Mouse (Mus musculus) adrenal gland, postnatal 10 days (tissue): Measurements from ENCODE around the gene Wdr20. TPM values are rescaled to one million over a fixed set of nuclear protein-coding genes. Genes with fewer than 3 reads are reported as not detected.

Experiments
- DNase-seq: peaks from one replicate; pipeline ENCODE4 v3.0.0; 2021; ENCODE audit warnings: mixed read lengths
- total RNA-seq, 2 experiments: library from RNA; stranded (reverse); gene quantifications; 2 replicates each; pipeline ENCODE4 v1.2.3; 2021

Wdr20 gene
- total RNA-seq, 2 experiments from 2014 or later = 37.2 to 45.6 TPM

GRCm38 (mm10) chr12:110775628-110776426 is 38.1 kb downstream of the Wdr20 start:
- no peak for DNase-seq

DNA sequence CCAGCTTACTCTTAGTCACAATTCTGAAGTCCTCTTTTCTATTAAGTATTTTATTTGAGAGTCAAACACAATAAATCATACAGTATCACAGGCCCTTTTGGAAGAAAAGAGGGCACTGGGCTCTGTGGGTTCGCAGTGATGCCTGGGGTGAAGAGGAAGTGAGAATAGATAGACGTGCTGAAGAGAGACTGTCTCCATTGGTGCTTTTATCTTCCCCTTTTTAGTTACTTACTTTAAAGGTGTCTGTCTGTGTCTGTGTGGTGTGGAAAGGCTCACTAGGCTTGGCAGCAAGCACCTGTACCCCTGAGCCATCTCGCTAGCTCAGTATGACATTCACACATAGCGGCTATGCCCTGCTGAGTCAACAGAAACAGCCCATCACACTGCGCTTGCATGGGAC is 40.1 kb downstream of the Wdr20 start:
- DNase-seq = no peak

DNA sequence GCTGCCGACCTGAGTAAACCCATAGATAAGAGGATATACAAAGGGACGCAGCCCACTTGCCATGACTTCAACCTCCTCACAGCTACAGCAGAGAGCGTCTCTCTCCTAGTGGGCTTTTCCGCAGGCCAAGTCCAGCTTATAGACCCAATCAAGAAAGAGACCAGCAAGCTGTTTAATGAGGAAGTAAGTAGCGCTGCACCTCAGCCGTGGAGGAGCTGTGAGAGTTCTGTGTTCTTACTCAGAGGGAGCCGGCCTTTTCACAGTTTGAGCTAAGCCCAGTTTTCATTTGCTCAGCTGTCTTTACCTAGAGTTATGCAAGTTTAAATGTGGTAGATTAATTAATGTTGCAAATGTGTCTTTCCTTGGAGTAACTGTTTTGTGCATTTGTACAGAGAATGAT is 41.6 kb downstream of the Wdr20 start:
- DNase-seq = no peak

DNA sequence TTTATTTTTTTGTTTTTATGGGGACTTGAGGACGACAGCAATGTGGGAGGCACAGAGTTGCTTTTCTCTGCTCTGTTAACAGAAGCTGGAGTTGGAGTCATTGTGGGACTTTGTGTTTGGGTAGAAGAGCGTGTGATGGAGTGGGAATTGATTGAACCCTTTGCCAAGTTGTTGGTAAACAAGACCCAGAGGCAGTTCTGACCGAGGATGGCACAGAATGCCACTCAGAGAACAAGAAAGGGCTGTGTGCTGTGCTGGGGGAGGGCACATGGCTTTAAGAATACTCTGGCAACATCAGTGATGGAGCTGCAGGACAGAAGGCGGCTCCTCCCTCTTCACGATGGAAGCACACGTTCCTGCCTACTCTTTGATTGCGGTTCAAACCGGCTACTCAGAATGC is 43.4 kb downstream of the Wdr20 start:
- no peak for DNase-seq

GRCm38 (mm10) chr12:110782278-110782677 is 44.5 kb downstream of the Wdr20 start:
- no peak for DNase-seq

- DNase-seq = no peak
These were observed 46.5 kb downstream of the Wdr20 start for GRCm38 (mm10) chr12:110784211-110784610.

- DNase-seq = no peak
These were observed 48.5 kb downstream of the Wdr20 start for GRCm38 (mm10) chr12:110786243-110786642.

DNA sequence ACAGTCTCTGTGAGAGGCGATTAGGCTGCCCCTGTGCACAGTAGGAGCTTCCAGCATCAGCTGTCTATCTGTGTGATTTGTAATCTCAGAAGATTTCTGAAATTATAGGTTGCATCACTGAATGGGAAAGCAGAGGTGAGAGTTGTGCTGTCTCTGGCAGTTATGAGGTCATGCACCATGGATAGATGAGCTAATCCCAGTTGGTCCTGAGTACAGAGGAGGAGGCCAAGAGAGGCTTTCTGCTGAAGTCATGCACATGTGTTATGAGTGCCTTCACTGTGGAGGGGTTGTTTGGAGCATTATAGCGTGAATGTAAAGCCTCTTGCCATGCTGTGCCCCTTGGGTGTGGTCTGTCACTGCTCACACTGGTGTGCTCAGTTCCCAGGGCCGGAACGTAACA is 52.8 kb downstream of the Wdr20 start:
- no peak for DNase-seq

- DNase-seq = no peak
These were observed 53.3 kb downstream of the Wdr20 start for GRCm38 (mm10) chr12:110791026-110791425.

DNA sequence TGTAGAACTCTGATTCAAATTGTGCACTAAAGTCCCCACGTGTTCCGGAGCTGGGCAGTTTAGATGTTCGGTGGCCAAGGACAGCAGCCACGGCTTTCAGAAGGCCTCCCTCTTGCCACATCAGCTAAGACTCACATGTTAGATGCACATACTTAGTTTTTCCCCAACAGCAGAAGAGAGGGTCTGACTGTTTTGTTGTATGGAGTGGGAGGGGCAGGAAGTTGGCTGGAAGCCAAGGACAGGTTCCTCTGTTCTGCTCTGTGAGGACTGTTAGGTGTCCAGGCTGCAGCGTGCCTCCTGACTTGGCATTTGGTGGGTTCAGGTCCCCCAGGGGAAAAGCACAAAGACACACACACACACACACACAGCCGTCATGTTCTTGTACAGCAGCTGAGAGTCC is 57.3 kb downstream of the Wdr20 start:
- DNase-seq = no peak

DNA sequence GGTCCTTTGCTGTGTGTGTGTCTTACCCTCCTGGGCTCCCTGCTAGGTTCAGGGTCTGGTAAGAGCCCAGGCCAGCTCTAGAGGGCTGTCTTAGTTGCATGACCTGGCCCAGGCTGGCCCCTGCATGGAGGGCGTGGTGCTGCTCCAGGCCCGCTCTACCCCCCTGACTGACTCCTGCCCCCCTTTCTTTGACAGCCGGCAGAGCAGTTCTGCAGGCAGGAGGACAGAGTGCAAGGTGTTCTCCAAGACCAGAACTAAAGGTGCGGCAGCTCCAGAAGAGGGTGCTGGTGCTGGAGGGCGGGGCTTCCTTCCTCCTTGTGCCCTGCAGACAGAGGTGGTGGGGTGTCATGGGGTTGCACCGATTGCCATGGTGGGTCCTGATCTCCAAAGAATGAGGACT is 59.0 kb downstream of the Wdr20 start:
- DNase-seq = no peak

DNA sequence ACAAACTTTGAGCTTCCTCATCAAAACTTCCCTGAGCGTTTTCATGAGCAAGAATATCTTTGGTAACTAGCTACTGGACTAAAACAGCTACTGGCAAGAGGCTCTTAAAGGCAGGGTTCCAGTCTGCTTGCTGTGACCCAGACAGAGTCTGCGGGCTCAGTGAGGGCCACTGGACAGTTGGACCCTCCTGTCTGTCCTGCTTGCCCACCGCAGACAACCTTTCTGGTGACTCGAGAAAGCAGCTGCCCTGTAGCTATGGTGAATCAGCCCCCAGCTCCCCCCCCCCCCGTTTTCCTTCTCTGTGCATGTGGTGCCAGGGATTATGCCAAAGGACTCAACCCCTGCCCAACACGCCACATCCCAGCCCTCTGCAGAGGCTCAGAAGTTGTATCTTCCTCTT is 59.5 kb downstream of the Wdr20 start:
- DNase-seq = no peak

DNA sequence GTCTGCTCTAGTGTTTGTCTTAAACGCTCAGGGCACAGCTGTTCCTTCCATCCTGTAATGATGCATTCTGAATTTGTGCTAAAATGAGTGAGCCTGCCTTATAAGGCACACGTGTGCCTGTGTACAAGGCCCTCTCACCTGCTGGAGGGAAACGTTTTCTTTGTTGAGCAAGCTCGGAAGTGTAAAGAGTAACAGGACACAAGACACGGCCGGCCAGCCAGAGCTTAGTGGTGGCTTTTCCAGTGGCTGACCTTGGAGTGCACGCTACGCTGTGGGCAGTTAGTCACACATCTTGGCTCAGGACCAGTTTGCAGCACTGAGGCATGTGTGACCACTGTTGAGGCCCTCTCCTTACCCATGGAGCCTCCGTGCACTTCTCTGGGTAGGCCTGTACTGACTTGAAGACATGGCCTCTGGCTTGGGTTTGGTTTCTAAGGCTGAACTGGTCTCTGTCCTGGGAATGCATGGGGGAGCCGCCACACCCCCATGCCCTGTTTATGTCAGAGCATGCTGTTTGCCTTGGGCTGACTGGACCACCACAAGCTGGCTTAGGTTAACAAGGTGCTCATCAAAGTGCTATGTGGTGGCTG is 60.2 kb downstream of the Wdr20 start:
- peak; percentile 81 for DNase-seq

DNA sequence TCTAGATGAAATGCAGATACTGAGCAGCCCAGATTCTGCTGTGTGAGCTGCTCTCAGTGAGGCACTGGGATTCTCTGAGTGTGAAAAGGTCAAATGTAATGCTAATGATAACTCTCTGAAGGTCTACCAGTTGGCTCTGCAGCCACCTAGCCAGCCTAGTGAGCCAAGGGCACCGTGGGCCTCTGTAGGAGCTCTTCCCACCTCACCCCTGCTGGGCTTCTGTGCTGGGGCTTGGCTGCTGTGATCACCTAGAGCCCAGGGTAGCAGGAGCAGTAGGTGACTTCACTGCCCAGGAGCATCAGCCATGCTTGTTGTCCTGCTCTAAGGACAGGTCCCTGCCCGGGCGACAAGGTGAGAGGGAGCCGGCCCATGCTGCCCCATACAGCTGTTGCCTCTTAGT is 61.5 kb downstream of the Wdr20 start:
- no peak for DNase-seq

- no peak for DNase-seq
These were observed 64.2 kb downstream of the Wdr20 start for GRCm38 (mm10) chr12:110801876-110802464.

DNA sequence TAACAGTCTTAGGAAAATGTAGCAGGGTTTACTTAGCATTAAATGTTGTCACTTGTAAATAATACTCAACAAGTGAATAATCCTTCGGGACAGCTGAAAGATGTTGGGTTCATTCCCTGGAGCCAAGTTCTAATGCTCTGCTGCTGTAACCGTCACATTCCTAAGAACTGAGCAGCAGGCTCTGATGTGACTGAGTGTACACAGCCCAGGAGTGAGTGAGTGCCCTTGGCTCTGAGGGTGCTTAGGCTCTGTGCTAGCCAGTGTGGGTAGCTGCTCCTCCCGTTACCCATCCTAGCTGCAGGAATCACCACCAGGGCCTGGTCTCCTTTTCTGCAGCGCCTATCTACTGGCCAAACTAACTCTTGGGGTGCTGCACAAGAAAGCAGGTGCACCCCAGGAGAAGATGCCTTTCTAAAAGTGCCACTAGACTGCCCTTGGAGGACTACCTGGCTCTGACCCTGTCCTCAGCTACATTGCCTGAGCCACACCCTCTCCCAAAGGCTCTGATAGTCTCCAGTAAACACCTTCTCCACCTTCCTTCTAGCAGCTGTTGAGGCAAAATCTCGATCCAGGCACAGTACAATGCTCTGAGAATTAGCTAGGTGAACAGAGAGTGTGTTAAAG is 65.0 kb downstream of the Wdr20 start:
- no peak for DNase-seq

- peak; percentile 74 for DNase-seq
These were observed 66.5 kb downstream of the Wdr20 start for GRCm38 (mm10) chr12:110804261-110804660.

DNA sequence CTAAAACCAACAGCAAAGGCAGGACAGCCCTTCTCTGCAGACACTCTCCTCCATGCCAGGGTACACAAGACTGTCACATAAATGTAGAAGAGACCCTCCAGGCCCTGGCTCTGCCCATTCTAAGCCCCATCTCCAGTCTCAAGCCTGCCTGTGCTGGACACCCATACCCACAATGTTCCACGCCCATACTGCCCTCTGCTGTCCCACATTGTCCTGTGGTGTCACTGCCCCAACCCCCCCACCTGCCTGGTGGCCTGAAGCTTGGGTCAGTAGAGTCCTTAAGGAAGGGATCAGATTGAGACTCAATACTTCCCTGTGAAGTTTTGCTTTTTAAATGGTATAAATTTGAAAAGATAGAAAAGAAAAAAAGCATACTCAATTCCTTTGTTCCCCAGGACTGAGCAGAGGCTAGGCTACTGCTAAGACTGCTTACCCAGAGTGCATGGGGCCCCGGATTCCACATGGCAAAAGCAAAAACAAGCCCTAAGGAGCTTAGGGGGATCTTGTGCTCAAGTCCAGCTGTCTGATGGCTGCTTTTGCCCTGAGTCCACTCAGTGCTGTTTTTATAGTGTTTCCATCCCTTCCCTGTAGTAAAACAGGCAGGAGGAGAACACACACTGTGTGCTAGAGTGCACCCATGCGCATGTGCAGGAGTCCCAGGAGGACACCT is 68.7 kb downstream of the Wdr20 start:
- DNase-seq = peak; percentile 72

DNA sequence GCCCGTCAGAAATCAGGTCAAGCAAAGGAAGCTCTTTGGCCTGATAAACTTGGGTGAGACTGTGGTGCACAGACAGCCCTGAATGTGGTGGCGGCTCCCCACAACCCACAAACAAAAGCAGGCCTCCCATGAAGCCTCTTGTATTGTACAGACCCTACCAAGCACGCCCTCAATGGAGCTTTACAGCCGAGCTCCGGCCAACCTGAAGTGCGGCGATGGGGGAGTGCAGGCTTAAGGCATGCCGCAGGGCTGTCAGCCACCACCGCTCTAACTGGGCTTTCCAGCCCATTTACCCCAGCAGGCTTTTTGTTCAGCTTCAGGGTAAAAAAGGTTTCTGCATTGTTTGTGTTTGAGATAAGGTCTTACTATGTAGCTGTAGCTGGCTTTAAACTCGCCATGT is 70.7 kb downstream of the Wdr20 start:
- no peak for DNase-seq

- DNase-seq = no peak
These were observed 71.1 kb downstream of the Wdr20 start for GRCm38 (mm10) chr12:110808848-110809247.

GRCm38 (mm10) chr12:110813132-110813531 is 75.4 kb downstream of the Wdr20 start:
- DNase-seq = no peak

DNA sequence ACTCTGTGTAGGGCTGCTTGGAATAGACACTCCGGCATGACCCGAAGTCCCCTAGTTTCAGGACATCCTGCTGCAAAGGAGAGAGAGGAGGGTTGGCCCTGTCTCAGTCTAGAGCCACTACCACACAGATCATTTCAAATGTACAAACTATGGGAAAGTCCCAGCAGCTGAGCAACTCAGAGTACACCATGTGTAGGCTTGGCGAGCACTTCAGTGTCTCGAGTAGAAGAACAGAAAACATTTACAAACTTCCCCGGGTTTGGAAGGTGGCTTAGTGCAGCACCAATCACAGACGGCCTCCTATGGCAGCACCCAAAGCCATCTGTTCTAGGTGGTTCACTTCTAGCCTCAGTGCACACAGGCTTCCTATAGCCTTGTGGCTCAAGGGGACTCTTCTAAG is 75.9 kb downstream of the Wdr20 start:
- no peak for DNase-seq

DNA sequence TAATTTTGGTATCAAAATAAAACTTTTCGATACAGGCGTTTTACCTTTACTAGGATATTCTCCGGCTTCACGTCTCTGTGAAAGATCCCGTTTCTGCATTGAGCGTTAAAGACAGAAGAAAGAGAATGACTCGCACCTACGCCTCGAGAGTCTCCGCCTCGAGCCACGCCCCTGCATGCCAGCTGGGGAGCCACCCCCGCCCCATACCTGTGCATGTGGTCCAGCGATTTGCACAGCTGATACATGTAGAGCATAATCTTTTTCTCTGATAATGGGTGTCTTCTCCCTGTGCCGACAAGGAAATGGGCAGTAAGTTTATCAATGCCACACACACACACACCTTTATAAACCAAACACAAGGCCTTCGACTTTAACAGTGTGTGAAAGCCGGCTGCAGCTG is 77.2 kb downstream of the Wdr20 start:
- no peak for DNase-seq
